Mouse (Mus musculus): Measurements from ENCODE around the gene Gm20388. TPM values are rescaled to one million over a fixed set of nuclear protein-coding genes. Genes with fewer than 3 reads are reported as not detected.
A peak's percentile ranks its signal among the peaks of the same experiment; 100 is the strongest.

Gm20388 gene
- polyA plus RNA-seq, 1 experiment from 2014 or later: not detected

GRCm38 (mm10) chr8:122671894-122672293 lies 2761.3 kb downstream of the Gm20388 start:
- H3K27me3 ChIP-seq (replicated peaks): peaks cover 78% of the 10 kb centered on the region
- no peak overlapping the region for H3K4me3 ChIP-seq
- no peak overlapping the region for H3K27ac ChIP-seq (replicated peaks)
- H3K9me3 ChIP-seq: no peaks in the 10 kb centered on the region
- H3K9ac ChIP-seq: no peak overlapping the region
- 69% methylated on average over 6 of the region's 6 CpGs for WGBS
- peaks cover 48% of the 10 kb centered on the region for H3K4me1 ChIP-seq
- ATAC-seq (ENCODE audit: extremely low read depth, insufficient number of reproducible peaks, low FRiP score, low TSS enrichment): no peak
- 0 out of 2 replicates have a peak, but pooled peaks cover 6% of the 10 kb centered on the region for H3K36me3 ChIP-seq
- H3K4me2 ChIP-seq: no peak overlapping the region

- no peak for ATAC-seq (ENCODE audit: extremely low read depth, insufficient number of reproducible peaks, low FRiP score, low TSS enrichment)
- peaks cover 48% of the 10 kb centered on the region for H3K4me1 ChIP-seq
- H3K4me3 ChIP-seq: no peak overlapping the region
- 82% methylated on average over 12 of the region's 12 CpGs for WGBS
- H3K4me2 ChIP-seq: no peak overlapping the region
- peaks cover 92% of the 10 kb centered on the region for H3K27me3 ChIP-seq (replicated peaks)
- H3K9ac ChIP-seq: no peak overlapping the region
- 0 out of 2 replicates have a peak, but pooled peaks cover 6% of the 10 kb centered on the region for H3K36me3 ChIP-seq
- no peak overlapping the region for H3K27ac ChIP-seq (replicated peaks)
- H3K9me3 ChIP-seq: no peaks in the 10 kb centered on the region
Observed at GRCm38 (mm10) chr8:122673989-122674388, 2763.3 kb downstream of the Gm20388 start.

- 0 out of 2 replicates have a peak, but pooled peaks cover 6% of the 10 kb centered on the region for H3K36me3 ChIP-seq
- H3K27me3 ChIP-seq (replicated peaks): peaks cover 99% of the 10 kb centered on the region
- H3K9ac ChIP-seq: no peak overlapping the region
- no peak overlapping the region for H3K4me3 ChIP-seq
- H3K9me3 ChIP-seq: no peaks in the 10 kb centered on the region
- WGBS: 34% methylated on average over 7 of the region's 7 CpGs
- H3K4me1 ChIP-seq: peaks cover 48% of the 10 kb centered on the region
- peak overlapping the region; percentile 99; the same call in 1 of the 2 replicates for H3K4me2 ChIP-seq
- no peak overlapping the region for H3K27ac ChIP-seq (replicated peaks)
- no peak for ATAC-seq (ENCODE audit: extremely low read depth, insufficient number of reproducible peaks, low FRiP score, low TSS enrichment)
Observed at GRCm38 (mm10) chr8:122674999-122675398, 2764.4 kb downstream of the Gm20388 start.

- no peak for ATAC-seq (ENCODE audit: extremely low read depth, insufficient number of reproducible peaks, low FRiP score, low TSS enrichment)
- Histone ChIP-seq H3K36me3 (0 out of 2 replicates have a peak, but pooled peaks cover 6% of the 10 kb centered on the region), H3K4me1 (peaks cover 47% of the 10 kb centered on the region), H3K4me2 (peak overlapping the region; percentile 99), H3K27ac (replicated peaks) (0 out of 2 replicates have a peak overlapping the region, but pooled peaks have one; percentile 13), H3K27me3 (replicated peaks) (peaks cover 99% of the 10 kb centered on the region), H3K9ac (peak overlapping the region; percentile 86), H3K9me3 (no peaks in the 10 kb centered on the region), H3K4me3 (peak overlapping the region; percentile 77)
- WGBS: 71% methylated on average over 17 of the region's 17 CpGs
Observed at GRCm38 (mm10) chr8:122675596-122676420, 2765.2 kb downstream of the Gm20388 start.

GRCm38 (mm10) chr8:122676621-122677480 lies 2766.2 kb downstream of the Gm20388 start:
- ATAC-seq (ENCODE audit: extremely low read depth, insufficient number of reproducible peaks, low FRiP score, low TSS enrichment): no peak
- Histone ChIP-seq H3K27me3 (replicated peaks) (peaks cover 96% of the 10 kb centered on the region), H3K9ac (peak overlapping the region; percentile 86), H3K36me3 (0 out of 2 replicates have a peak, but pooled peaks cover 6% of the 10 kb centered on the region), H3K4me2 (peak overlapping the region; percentile 99), H3K4me1 (peaks cover 47% of the 10 kb centered on the region), H3K9me3 (no peaks in the 10 kb centered on the region), H3K4me3 (peak overlapping the region; percentile 77), H3K27ac (replicated peaks) (peak overlapping the region; percentile 71)
- 17% methylated on average over 16 of the region's 16 CpGs for WGBS

GRCm38 (mm10) chr8:122677481-122678021 lies 2766.9 kb downstream of the Gm20388 start:
- Histone ChIP-seq H3K4me1 (peaks cover 47% of the 10 kb centered on the region), H3K4me2 (peak overlapping the region; percentile 99), H3K27me3 (replicated peaks) (peaks cover 96% of the 10 kb centered on the region), H3K27ac (replicated peaks) (peak overlapping the region; percentile 71), H3K9me3 (no peaks in the 10 kb centered on the region), H3K9ac (peak overlapping the region; percentile 86), H3K4me3 (peak overlapping the region; percentile 77), H3K36me3 (0 out of 2 replicates have a peak, but pooled peaks cover 6% of the 10 kb centered on the region)
- ATAC-seq (ENCODE audit: extremely low read depth, insufficient number of reproducible peaks, low FRiP score, low TSS enrichment): no peak
- 1% methylated on average over 35 of the region's 35 CpGs for WGBS

- H3K27ac ChIP-seq (replicated peaks): peak overlapping the region; percentile 71
- under 1% methylated on average over 74 of the region's 127 CpGs for WGBS
- ATAC-seq (ENCODE audit: extremely low read depth, insufficient number of reproducible peaks, low FRiP score, low TSS enrichment): peak; percentile 71
Observed at GRCm38 (mm10) chr8:122678061-122678895, 2767.6 kb downstream of the Gm20388 start.

GRCm38 (mm10) chr8:122678896-122679210 lies 2768.2 kb downstream of the Gm20388 start:
- Histone ChIP-seq H3K9me3 (no peaks in the 10 kb centered on the region), H3K4me2 (peak overlapping the region; percentile 99), H3K36me3 (no peaks in the 10 kb centered on the region), H3K9ac (peak overlapping the region; percentile 86), H3K27ac (replicated peaks) (no peak overlapping the region), H3K4me3 (peak overlapping the region; percentile 77), H3K27me3 (replicated peaks) (peaks cover 91% of the 10 kb centered on the region), H3K4me1 (peaks cover 47% of the 10 kb centered on the region)
- ATAC-seq (ENCODE audit: extremely low read depth, insufficient number of reproducible peaks, low FRiP score, low TSS enrichment): no peak
- 2% methylated on average over 14 of the region's 14 CpGs for WGBS

More at GRCm38 (mm10) chr8:122678061-122678895, 2767.6 kb downstream of the Gm20388 start:
- H3K4me3 ChIP-seq: peak overlapping the region; percentile 77
- peaks cover 95% of the 10 kb centered on the region for H3K27me3 ChIP-seq (replicated peaks)
- H3K4me2 ChIP-seq: peak overlapping the region; percentile 99
- peaks cover 47% of the 10 kb centered on the region for H3K4me1 ChIP-seq
- H3K36me3 ChIP-seq: no peaks in the 10 kb centered on the region
- no peaks in the 10 kb centered on the region for H3K9me3 ChIP-seq
- H3K9ac ChIP-seq: peak overlapping the region; percentile 86

- Histone ChIP-seq H3K27me3 (replicated peaks) (peaks cover 88% of the 10 kb centered on the region), H3K4me3 (peak overlapping the region; percentile 77), H3K4me2 (peak overlapping the region; percentile 99), H3K27ac (replicated peaks) (no peak overlapping the region), H3K9me3 (no peaks in the 10 kb centered on the region), H3K36me3 (no peaks in the 10 kb centered on the region), H3K4me1 (peaks cover 47% of the 10 kb centered on the region), H3K9ac (peak overlapping the region; percentile 86)
- 20% methylated on average over 11 of the region's 11 CpGs for WGBS
- ATAC-seq (ENCODE audit: extremely low read depth, insufficient number of reproducible peaks, low FRiP score, low TSS enrichment): no peak
Observed at GRCm38 (mm10) chr8:122679325-122679920, 2768.8 kb downstream of the Gm20388 start.

GRCm38 (mm10) chr8:122680171-122680570 lies 2769.5 kb downstream of the Gm20388 start:
- no peaks in the 10 kb centered on the region for H3K36me3 ChIP-seq
- no peak for ATAC-seq (ENCODE audit: extremely low read depth, insufficient number of reproducible peaks, low FRiP score, low TSS enrichment)
- no peak overlapping the region for H3K4me3 ChIP-seq
- no peaks in the 10 kb centered on the region for H3K9me3 ChIP-seq
- peaks cover 88% of the 10 kb centered on the region for H3K27me3 ChIP-seq (replicated peaks)
- H3K9ac ChIP-seq: peak overlapping the region; percentile 34; the same call in 1 of the 2 replicates
- peaks cover 47% of the 10 kb centered on the region for H3K4me1 ChIP-seq
- 29% methylated on average over 7 of the region's 7 CpGs for WGBS
- no peak overlapping the region for H3K27ac ChIP-seq (replicated peaks)
- H3K4me2 ChIP-seq: no peak overlapping the region

Data from heart, embryonic 13.5 days (tissue).